Mouse (Mus musculus): ENCODE measurements around the gene Ube2d2b. TPM values are rescaled to one million over a fixed set of nuclear protein-coding genes. Genes with fewer than 3 reads are reported as not detected.

Gene Ube2d2b
- polyA plus RNA-seq, 1 experiment from 2014 or later = 0.35 TPM

GRCm38 (mm10) chr5:107880710-107881109 is 50.8 kb downstream of the Ube2d2b start:
- ATAC-seq (replicated peaks; ENCODE audit: extremely low read depth, insufficient read depth, low FRiP score) = no peak
- H3K4me2 ChIP-seq (ENCODE audit: low read depth, low read length) = no peak overlapping the region
- peaks cover 2% of the 10 kb centered on the region; the same call in 1 of the 2 replicates for H3K4me1 ChIP-seq (ENCODE audit: control insufficient read depth, insufficient read depth, low read length)
- 65% methylated on average over 5 of the region's 5 CpGs for WGBS
- no peak overlapping the region for H3K9ac ChIP-seq (ENCODE audit: low read length)
- H3K27ac ChIP-seq (ENCODE audit: low read length) = no peak overlapping the region
- H3K27me3 ChIP-seq (ENCODE audit: control insufficient read depth, insufficient read depth, low read length) = no peaks in the 10 kb centered on the region
- no peaks in the 10 kb centered on the region for H3K9me3 ChIP-seq (replicated peaks; ENCODE audit: control insufficient read depth, low read length)
- H3K36me3 ChIP-seq (ENCODE audit: control insufficient read depth, insufficient read depth) = no peaks in the 10 kb centered on the region
- no peak overlapping the region for H3K4me3 ChIP-seq (ENCODE audit: low read length)

Other genes starting within 250 kb of the Ube2d2b start
- 10.6 and 15.2 TPM in 2 replicates for gene Rpap2, start 232.7 kb upstream of the Ube2d2b start, polyA plus RNA-seq (2015; fragmentation: Nextera tagmentation; extraction: Ambion mirVana)
- gene Glmn, start 232.2 kb upstream of the Ube2d2b start, polyA plus RNA-seq (2015; fragmentation: Nextera tagmentation; extraction: Ambion mirVana) = 15.8 and 17.4 TPM in 2 replicates
- 0.94 and 3.0 TPM in 2 replicates for gene Gfi1, start 104.1 kb upstream of the Ube2d2b start, polyA plus RNA-seq (2015; fragmentation: Nextera tagmentation; extraction: Ambion mirVana)
- gene Evi5, start 45.0 kb downstream of the Ube2d2b start, polyA plus RNA-seq (2015; fragmentation: Nextera tagmentation; extraction: Ambion mirVana) = 40.5 and 41.0 TPM in 2 replicates
- 41.8 and 46.6 TPM in 2 replicates for gene Rpl5, start 70.4 kb downstream of the Ube2d2b start, polyA plus RNA-seq (2015; fragmentation: Nextera tagmentation; extraction: Ambion mirVana)
- gene Fam69a, start 157.0 kb downstream of the Ube2d2b start, polyA plus RNA-seq (2015; fragmentation: Nextera tagmentation; extraction: Ambion mirVana) = 21.0 and 23.1 TPM in 2 replicates
- 75.0 and 99.1 TPM in 2 replicates for gene Mtf2, start 235.6 kb downstream of the Ube2d2b start, polyA plus RNA-seq (2015; fragmentation: Nextera tagmentation; extraction: Ambion mirVana)

Data from heart, embryonic 16.5 days (tissue).